Mouse (Mus musculus): ENCODE results near the gene Gm13275. TPM values are rescaled to one million over a fixed set of nuclear protein-coding genes. Genes with fewer than 3 reads are reported as not detected.

The Gm13275 gene
- total RNA-seq (2023), result not detected

DNA sequence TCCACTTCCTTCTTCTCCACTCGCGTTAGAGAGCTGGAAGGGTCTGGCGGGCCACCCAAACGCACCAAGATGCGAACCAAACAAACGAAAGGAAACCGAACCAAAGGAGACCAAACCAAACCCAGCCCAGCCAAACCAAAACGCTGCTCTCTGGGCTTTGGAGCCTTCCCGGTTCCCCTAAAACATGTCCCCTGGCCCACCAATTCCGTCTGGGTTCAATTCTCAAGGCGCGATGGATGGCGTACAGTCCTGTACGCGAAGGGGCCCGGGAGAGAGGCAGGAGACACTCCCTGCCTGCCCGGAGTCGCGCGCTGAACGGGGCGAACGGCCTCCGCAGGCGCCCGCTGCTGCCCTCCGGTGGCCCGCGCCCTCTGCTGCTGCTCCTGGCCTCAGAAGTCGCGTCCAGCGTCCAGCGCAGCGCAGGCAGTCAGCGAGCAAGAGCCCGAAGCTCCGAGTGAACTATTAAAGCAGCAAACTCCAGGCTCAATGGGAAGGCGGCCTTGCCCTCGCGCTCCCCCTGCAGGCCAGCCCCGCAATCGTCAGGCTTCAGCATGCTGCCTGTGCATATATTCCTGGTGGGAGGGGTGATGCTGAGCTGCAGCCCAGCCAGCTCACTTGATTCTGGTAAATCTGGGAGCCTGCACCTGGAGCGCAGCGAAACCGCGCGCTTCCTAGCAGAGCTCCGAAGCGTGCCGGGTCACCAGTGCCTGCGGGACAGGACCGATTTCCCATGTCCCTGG, at the start of gene Gm13275:
Gm13275 (plus strand) TSS at position 552 of the 740 bp plus-strand sequence.

DNA sequence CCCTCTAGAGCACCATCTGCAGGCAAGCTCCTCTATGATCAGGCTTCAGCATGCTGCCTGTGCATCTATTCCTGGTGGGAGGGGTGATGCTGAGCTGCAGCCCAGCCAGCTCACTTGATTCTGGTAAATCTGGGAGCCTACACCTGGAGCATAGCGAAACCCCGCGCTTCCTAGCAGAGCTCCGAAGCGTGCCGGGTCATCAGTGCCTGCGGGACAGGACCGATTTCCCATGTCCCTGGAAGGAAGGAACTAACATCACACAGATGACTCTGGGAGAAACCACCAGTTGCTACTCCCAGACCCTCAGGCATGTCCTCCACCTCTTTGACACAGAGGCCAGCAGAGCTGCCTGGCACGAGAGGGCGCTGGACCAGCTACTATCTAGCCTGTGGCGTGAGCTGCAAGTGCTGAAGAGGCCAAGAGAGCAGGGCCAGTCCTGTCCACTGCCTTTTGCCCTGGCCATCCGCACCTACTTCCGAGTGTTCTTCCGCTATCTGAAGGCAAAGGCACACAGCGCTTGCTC, 39.4 kb upstream of the Gm13275 start, which contains the start of gene Gm13271:
Gm13271 (plus strand) TSS at position 51 of the 523 bp plus-strand sequence.

DNA sequence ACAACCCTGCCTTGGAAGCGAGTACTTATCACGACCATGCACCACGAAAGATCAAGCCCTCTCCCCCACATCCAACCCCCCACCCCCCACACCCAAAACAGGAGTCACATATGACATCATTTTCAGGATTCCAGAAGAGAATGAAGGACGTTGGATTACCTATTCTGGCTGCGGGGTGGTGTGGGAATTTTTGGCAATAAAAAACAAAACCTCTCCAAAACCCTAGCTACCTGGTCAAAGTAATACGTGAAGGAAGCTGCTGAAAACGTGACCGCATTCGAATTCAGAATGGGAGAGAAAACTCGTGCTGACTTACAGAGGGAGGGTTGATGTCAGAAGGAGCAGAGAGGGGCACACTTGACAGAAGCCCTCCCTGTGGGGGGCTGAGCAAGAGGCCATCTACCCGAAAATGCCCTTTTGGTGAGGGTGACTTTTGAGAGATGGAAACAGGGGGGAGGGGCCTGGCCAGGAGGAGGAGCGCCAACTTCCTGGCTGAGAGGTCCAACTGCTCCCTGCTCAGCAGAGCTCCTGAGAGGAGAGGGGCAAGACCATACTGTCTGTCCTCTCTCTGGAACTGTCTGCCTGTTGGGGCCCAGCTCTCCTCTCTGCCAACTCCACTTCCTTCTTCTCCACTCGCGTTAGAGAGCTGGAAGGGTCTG, 34.5 kb upstream of the Gm13275 start, which contains the start of gene Gm13283:
Gm13283 (plus strand) TSS at position 510 of the 659 bp plus-strand sequence.

DNA sequence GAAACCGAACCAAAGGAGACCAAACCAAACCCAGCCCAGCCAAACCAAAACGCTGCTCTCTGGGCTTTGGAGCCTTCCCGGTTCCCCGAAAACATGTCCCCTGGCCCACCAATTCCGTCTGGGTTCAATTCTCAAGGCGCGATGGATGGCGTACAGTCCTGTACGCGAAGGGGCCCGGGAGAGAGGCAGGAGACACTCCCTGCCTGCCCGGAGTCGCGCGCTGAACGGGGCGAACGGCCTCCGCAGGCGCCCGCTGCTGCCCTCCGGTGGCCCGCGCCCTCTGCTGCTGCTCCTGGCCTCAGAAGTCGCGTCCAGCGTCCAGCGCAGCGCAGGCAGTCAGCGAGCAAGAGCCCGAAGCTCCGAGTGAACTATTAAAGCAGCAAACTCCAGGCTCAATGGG, 20.8 kb upstream of the Gm13275 start, which contains the start of gene Gm13290:
Gm13290 (plus strand) TSS at position 301 of the 400 bp plus-strand sequence.

DNA sequence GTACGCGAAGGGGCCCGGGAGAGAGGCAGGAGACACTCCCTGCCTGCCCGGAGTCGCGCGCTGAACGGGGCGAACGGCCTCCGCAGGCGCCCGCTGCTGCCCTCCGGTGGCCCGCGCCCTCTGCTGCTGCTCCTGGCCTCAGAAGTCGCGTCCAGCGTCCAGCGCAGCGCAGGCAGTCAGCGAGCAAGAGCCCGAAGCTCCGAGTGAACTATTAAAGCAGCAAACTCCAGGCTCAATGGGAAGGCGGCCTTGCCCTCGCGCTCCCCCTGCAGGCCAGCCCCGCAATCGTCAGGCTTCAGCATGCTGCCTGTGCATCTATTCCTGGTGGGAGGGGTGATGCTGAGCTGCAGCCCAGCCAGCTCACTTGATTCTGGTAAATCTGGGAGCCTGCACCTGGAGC, 17.7 kb upstream of the Gm13275 start, which contains the start of gene Gm13289:
Gm13289 (plus strand) TSS at position 301 of the 400 bp plus-strand sequence.

DNA sequence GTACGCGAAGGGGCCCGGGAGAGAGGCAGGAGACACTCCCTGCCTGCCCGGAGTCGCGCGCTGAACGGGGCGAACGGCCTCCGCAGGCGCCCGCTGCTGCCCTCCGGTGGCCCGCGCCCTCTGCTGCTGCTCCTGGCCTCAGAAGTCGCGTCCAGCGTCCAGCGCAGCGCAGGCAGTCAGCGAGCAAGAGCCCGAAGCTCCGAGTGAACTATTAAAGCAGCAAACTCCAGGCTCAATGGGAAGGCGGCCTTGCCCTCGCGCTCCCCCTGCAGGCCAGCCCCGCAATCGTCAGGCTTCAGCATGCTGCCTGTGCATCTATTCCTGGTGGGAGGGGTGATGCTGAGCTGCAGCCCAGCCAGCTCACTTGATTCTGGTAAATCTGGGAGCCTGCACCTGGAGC, 14.7 kb upstream of the Gm13275 start, which contains the start of gene Gm13272:
Gm13272 (plus strand) TSS at position 301 of the 400 bp plus-strand sequence.

DNA sequence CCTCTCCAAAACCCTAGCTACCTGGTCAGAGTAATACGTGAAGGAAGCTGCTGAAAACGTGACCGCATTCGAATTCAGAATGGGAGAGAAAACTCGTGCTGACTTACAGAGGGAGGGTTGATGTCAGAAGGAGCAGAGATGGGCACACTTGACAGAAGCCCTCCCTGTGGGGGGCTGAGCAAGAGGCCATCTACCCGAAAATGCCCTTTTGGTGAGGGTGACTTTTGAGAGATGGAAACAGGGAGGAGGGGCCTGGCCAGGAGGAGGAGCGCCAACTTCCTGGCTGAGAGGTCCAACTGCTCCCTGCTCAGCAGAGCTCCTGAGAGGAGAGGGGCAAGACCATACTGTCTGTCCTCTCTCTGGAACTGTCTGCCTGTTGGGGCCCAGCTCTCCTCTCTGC, 12.5 kb upstream of the Gm13275 start, which contains the start of gene Ifnz:
Ifnz (plus strand) TSS at position 301 of the 400 bp plus-strand sequence.

DNA sequence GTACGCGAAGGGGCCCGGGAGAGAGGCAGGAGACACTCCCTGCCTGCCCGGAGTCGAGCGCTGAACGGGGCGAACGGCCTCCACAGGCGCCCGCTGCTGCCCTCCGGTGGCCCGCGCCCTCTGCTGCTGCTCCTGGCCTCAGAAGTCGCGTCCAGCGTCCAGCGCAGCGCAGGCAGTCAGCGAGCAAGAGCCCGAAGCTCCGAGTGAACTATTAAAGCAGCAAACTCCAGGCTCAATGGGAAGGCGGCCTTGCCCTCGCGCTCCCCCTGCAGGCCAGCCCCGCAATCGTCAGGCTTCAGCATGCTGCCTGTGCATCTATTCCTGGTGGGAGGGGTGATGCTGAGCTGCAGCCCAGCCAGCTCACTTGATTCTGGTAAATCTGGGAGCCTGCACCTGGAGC, 8.9 kb upstream of the Gm13275 start, which contains the start of gene Gm13276:
Gm13276 (plus strand) TSS at position 301 of the 400 bp plus-strand sequence.

DNA sequence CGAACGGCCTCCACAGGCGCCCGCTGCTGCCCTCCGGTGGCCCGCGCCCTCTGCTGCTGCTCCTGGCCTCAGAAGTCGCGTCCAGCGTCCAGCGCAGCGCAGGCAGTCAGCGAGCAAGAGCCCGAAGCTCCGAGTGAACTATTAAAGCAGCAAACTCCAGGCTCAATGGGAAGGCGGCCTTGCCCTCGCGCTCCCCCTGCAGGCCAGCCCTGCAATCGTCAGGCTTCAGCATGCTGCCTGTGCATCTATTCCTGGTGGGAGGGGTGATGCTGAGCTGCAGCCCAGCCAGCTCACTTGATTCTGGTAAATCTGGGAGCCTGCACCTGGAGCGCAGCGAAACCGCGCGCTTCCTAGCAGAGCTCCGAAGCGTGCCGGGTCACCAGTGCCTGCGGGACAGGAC, 5.9 kb upstream of the Gm13275 start, which contains the start of gene Gm13277:
Gm13277 (plus strand) TSS at position 231 of the 400 bp plus-strand sequence.

DNA sequence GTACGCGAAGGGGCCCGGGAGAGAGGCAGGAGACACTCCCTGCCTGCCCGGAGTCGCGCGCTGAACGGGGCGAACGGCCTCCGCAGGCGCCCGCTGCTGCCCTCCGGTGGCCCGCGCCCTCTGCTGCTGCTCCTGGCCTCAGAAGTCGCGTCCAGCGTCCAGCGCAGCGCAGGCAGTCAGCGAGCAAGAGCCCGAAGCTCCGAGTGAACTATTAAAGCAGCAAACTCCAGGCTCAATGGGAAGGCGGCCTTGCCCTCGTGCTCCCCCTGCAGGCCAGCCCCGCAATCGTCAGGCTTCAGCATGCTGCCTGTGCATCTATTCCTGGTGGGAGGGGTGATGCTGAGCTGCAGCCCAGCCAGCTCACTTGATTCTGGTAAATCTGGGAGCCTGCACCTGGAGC, 3.0 kb upstream of the Gm13275 start, which contains the start of gene Gm13278:
Gm13278 (plus strand) TSS at position 301 of the 400 bp plus-strand sequence.

DNA sequence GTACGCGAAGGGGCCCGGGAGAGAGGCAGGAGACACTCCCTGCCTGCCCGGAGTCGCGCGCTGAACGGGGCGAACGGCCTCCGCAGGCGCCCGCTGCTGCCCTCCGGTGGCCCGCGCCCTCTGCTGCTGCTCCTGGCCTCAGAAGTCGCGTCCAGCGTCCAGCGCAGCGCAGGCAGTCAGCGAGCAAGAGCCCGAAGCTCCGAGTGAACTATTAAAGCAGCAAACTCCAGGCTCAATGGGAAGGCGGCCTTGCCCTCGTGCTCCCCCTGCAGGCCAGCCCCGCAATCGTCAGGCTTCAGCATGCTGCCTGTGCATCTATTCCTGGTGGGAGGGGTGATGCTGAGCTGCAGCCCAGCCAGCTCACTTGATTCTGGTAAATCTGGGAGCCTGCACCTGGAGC, 2.8 kb downstream of the Gm13275 start, which contains the start of gene Gm13279:
Gm13279 (plus strand) TSS at position 301 of the 400 bp plus-strand sequence.

DNA sequence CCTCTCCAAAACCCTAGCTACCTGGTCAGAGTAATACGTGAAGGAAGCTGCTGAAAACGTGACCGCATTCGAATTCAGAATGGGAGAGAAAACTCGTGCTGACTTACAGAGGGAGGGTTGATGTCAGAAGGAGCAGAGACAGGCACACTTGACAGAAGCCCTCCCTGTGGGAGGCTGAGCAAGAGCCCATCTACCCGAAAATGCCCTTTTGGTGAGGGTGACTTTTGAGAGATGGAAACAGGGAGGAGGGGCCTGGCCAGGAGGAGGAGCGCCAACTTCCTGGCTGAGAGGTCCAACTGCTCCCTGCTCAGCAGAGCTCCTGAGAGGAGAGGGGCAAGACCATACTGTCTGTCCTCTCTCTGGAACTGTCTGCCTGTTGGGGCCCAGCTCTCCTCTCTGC, 5.1 kb downstream of the Gm13275 start, which contains the start of gene Gm13285:
Gm13285 (plus strand) TSS at position 301 of the 400 bp plus-strand sequence.

DNA sequence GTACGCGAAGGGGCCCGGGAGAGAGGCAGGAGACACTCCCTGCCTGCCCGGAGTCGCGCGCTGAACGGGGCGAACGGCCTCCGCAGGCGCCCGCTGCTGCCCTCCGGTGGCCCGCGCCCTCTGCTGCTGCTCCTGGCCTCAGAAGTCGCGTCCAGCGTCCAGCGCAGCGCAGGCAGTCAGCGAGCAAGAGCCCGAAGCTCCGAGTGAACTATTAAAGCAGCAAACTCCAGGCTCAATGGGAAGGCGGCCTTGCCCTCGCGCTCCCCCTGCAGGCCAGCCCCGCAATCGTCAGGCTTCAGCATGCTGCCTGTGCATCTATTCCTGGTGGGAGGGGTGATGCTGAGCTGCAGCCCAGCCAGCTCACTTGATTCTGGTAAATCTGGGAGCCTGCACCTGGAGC, 8.7 kb downstream of the Gm13275 start, which contains the start of gene Gm13287:
Gm13287 (plus strand) TSS at position 301 of the 400 bp plus-strand sequence.

DNA sequence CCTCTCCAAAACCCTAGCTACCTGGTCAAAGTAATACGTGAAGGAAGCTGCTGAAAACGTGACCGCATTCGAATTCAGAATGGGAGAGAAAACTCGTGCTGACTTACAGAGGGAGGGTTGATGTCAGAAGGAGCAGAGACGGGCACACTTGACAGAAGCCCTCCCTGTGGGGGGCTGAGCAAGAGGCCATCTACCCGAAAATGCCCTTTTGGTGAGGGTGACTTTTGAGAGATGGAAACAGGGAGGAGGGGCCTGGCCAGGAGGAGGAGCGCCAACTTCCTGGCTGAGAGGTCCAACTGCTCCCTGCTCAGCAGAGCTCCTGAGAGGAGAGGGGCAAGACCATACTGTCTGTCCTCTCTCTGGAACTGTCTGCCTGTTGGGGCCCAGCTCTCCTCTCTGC, 10.9 kb downstream of the Gm13275 start, which contains the start of gene Gm13288:
Gm13288 (plus strand) TSS at position 301 of the 400 bp plus-strand sequence.

DNA sequence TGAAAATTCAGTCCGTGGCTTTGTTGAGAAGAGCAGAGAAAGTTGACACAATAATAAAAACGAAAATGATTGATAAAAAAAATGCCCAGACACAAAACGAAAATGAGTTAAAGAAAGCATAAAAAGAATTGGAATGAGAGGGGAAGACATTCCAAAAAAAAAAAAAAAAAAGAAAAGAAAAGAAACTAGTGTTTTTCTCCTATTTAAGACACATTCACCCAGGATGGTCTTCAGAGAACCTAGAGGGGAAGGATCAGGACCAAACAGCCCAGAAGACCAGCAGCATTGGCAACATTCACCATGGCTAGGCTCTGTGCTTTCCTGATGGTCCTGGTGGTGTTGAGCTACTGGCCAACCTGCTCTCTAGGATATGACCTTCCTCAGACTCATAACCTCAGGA, 21.6 kb downstream of the Gm13275 start, which contains the start of gene Ifna7:
Ifna7 (plus strand) TSS at position 301 of the 400 bp plus-strand sequence.

DNA sequence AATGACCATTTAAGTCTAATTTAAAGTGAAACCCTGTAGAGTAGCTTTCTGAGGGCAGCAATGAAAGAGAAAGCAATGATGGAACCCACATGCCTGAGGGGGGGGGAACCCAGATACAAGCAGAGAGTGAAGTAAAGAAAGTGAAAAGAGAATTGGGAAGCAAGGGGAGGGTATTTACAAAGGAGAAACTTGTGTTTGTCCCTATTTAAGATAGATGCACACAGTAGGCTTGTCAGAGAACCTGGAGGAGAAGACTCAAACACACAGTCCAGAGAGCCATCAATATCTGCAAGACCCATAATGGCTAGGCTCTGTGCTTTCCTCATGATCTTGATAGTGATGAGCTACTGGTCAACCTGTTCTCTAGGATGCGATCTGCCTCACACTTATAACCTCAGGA, 25.4 kb downstream of the Gm13275 start, which contains the start of gene Ifna11:
Ifna11 (plus strand) TSS at position 301 of the 400 bp plus-strand sequence.

DNA sequence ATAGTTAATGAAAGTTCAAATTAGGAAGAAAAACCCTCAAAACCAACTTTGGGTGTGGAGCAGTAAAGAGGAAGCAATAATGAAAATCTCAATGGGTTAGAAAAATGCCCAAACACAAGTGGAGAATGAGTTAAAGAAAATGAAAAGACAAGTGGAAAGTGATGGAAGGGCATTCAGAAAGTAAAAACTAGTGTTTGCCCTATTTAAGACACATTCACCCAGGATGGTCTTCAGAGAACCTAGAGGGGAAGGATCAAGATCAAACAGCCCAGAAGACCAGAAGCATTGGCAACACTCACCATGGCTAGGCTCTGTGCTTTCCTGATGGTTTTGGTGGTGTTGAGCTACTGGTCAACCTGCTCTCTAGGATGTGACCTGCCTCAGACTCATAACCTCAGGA, 32.8 kb downstream of the Gm13275 start, which contains the start of gene Ifna6:
Ifna6 (plus strand) TSS at position 301 of the 400 bp plus-strand sequence.

DNA sequence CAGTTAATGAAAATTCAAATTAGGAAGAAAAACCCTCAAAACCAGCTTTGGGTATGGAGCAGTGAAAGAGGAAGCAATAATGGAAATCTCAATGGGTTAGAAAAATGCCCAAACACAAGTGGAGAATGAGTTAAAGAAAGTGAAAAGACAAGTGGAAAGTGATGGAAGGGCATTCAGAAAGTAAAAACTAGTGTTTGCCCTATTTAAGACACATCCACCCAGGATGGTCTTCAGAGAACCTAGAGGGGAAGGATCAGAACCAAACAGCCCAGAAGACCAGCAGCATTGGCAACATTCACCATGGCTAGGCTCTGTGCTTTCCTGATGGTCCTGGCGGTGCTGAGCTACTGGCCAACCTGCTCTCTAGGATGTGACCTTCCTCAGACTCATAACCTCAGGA, 40.9 kb downstream of the Gm13275 start, which contains the start of gene Ifna5:
Ifna5 (plus strand) TSS at position 301 of the 400 bp plus-strand sequence.

DNA sequence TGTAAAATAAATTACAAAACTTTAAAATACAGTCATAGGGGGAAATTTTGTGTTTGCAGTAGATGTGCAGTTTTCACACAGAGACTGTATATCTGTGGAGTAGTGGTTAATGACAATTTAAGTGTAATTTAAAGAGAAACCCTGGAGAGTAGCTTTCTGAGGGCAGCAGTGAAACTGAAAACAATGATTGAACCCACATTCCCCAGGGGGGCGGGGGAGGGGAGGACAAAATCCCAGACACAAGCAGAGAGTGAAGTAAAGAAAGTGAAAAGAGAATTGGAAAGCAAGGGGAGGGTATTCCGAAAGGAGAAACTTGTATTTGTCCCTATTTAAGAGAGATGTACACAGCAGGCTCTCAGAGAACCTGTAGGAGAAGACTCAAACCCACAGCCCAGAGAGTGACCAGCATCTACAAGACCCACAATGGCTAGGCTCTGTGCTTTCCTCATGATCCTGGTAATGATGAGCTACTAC, 47.2 kb downstream of the Gm13275 start, which contains the start of gene Ifna4:
Ifna4 (plus strand) TSS at position 424 of the 474 bp plus-strand sequence.

